Mouse (Mus musculus) G1E (cell line): ENCODE measurements around the gene Eif4a1. TPM values are rescaled to one million over a fixed set of nuclear protein-coding genes. Genes with fewer than 3 reads are reported as not detected.

Experiments used
- ATAC-seq: 2 replicates; pipeline ENCODE4 v1.8.0; 2016; ENCODE audit warnings: mild to moderate bottlenecking; ENCODE audit not compliant: insufficient number of reproducible peaks, poor library complexity, low FRiP score, severe bottlenecking; ENCODE audit errors: extremely low read depth
- DNase-seq: peaks from one replicate; pipeline ENCODE4 v3.0.0; 2012; ENCODE audit warnings: low spot score
- H3K27me3 ChIP-seq: 2 replicates; pipeline ENCODE4 v1.6.1; 2012; ENCODE audit warnings: mild to moderate bottlenecking, low read length, inconsistent platforms; ENCODE audit not compliant: insufficient read depth
- H3K36me3 ChIP-seq: replicated peaks from 2 replicates; pipeline ENCODE3; 2012; ENCODE audit warnings: mild to moderate bottlenecking, inconsistent platforms
- H3K4me1 ChIP-seq: 2 replicates; pipeline ENCODE4 v1.6.1; 2012; ENCODE audit warnings: low read depth, low read length, inconsistent platforms, mixed read lengths; ENCODE audit not compliant: insufficient read depth
- H3K4me3 ChIP-seq: 2 replicates; pipeline ENCODE4 v1.5.1; 2012; ENCODE audit warnings: low read depth, mild to moderate bottlenecking, inconsistent platforms, low read length, moderate library complexity, mixed read lengths
- H3K9me3 ChIP-seq: replicated peaks from 2 replicates; pipeline ENCODE4 v1.6.1; 2012; ENCODE audit warnings: inconsistent platforms
- CTCF ChIP-seq: IDR thresholded peaks from 2 replicates; pipeline ENCODE4 v1.5.1; 2012; ENCODE audit warnings: low read depth, low read length, inconsistent platforms, mixed read lengths
- GATA1 ChIP-seq: IDR thresholded peaks from 2 replicates; pipeline ENCODE4 v1.6.1; 2012; ENCODE audit warnings: borderline replicate concordance, low read length, inconsistent platforms, mixed read lengths
- GATA2 ChIP-seq: IDR thresholded peaks from 2 replicates; pipeline ENCODE4 v1.6.1; 2012; ENCODE audit warnings: low read depth, low read length, inconsistent platforms, borderline replicate concordance
- POLR2AphosphoS5 ChIP-seq: IDR thresholded peaks from 2 replicates; pipeline ENCODE4 v1.6.1; 2012; ENCODE audit warnings: low read depth, low read length, inconsistent platforms; ENCODE audit not compliant: insufficient replicate concordance
- TAL1 ChIP-seq: conservative IDR thresholded peaks from 2 replicates; pipeline ENCODE4 v1.6.1; 2012; ENCODE audit warnings: low read depth, low read length, inconsistent platforms, mixed read lengths
- polyA plus RNA-seq: library from polyadenylated mRNA; stranded (reverse); fragments of >175 nt; gene quantifications from 2 replicates; pipeline ENCODE4 v1.2.3, GENCODE M21; 2012
- total RNA-seq, 2 experiments: library from RNA; stranded (forward) in 1 of 2; stranded (reverse) in 1 of 2; fragments of 200-1000 nt in 1 of 2; fragments of >200 nt in 1 of 2; fragmentation: Nextera tagmentation in 1 of 2; gene quantifications; 2 replicates each; pipeline ENCODE4 v1.2.3; 2014 to 2017

The Eif4a1 gene
- total and polyA plus RNA-seq, 3 experiments, result 197 to 986 (median 986) TPM

GRCm38 (mm10) chr11:69680136-69680855, 8.1 kb upstream of the Eif4a1 start:
- H3K4me1 ChIP-seq, result peaks cover 67% of the 10 kb centered on the region
- ATAC-seq, result no peak
- DNase-seq, result no peak
- H3K27me3 ChIP-seq, result peaks cover 19% of the 10 kb centered on the region
- no peaks in the 10 kb centered on the region for H3K9me3 ChIP-seq
- H3K36me3 ChIP-seq, result peaks cover 53% of the 10 kb centered on the region
- peak overlapping the region; percentile 85 for H3K4me3 ChIP-seq
- TF ChIP-seq GATA2 (no peak), TAL1 (no peak), CTCF (no peak), GATA1 (no peak)

- Histone ChIP-seq H3K4me1 (peaks cover 68% of the 10 kb centered on the region), H3K27me3 (peaks cover 8% of the 10 kb centered on the region), H3K36me3 (peaks cover 64% of the 10 kb centered on the region), H3K9me3 (no peaks in the 10 kb centered on the region), H3K4me3 (no peak overlapping the region; the same call in 1 of the 2 replicates)
- no peak for ATAC-seq
- TF ChIP-seq TAL1 (no peak), GATA2 (no peak), POLR2AphosphoS5 (no peak), GATA1 (no peak), CTCF (no peak)
- no peak for DNase-seq
Observed at GRCm38 (mm10) chr11:69679144-69679543, 6.9 kb upstream of the Eif4a1 start.

GRCm38 (mm10) chr11:69671726-69672124, 498 bp downstream of the Eif4a1 start:
- TF ChIP-seq GATA2 (no peak), GATA1 (no peak), TAL1 (no peak), POLR2AphosphoS5 (no peak), CTCF (no peak)

GRCm38 (mm10) chr11:69670786-69671725, 1.2 kb downstream of the Eif4a1 start:
- H3K36me3 ChIP-seq, result peaks cover 88% of the 10 kb centered on the region
- H3K4me1 ChIP-seq, result peaks cover 61% of the 10 kb centered on the region
- peak; percentile 83 for TF ChIP-seq POLR2AphosphoS5
- TF ChIP-seq TAL1, result no peak
- H3K27me3 ChIP-seq, result no peaks in the 10 kb centered on the region
- H3K9me3 ChIP-seq, result no peaks in the 10 kb centered on the region
- H3K4me3 ChIP-seq, result peak overlapping the region; percentile 100
- DNase-seq (peak; percentile 95), ATAC-seq (peak; percentile 22; the same call in 1 of the 2 replicates)

More at GRCm38 (mm10) chr11:69671726-69672124, 498 bp downstream of the Eif4a1 start:
- peaks cover 88% of the 10 kb centered on the region for H3K36me3 ChIP-seq
- H3K9me3 ChIP-seq, result no peaks in the 10 kb centered on the region
- peaks cover 60% of the 10 kb centered on the region for H3K4me1 ChIP-seq
- no peak for DNase-seq
- H3K27me3 ChIP-seq, result no peaks in the 10 kb centered on the region
- ATAC-seq, result no peak
- peak overlapping the region; percentile 100 for H3K4me3 ChIP-seq

GRCm38 (mm10) chr11:69666665-69667005, 5.6 kb downstream of the Eif4a1 start:
- peaks cover 82% of the 10 kb centered on the region for H3K36me3 ChIP-seq
- no peak overlapping the region for H3K4me3 ChIP-seq
- no peaks in the 10 kb centered on the region for H3K27me3 ChIP-seq
- DNase-seq (no peak), ATAC-seq (no peak)
- no peaks in the 10 kb centered on the region for H3K9me3 ChIP-seq
- TF ChIP-seq TAL1 (no peak), CTCF (no peak), GATA1 (no peak), GATA2 (no peak), POLR2AphosphoS5 (no peak)
- H3K4me1 ChIP-seq, result peaks cover 69% of the 10 kb centered on the region

GRCm38 (mm10) chr11:69665961-69666664, 6.1 kb downstream of the Eif4a1 start, which contains the start of gene Cd68:
Gene Cd68, minus strand, starts transcription at chr11:69666153.
- TF ChIP-seq POLR2AphosphoS5 (peak; percentile 87; the same call in 1 of the 2 replicates), GATA2 (no peak)
- ATAC-seq (0 out of 2 replicates have a peak, but pooled peaks have one; percentile 2), DNase-seq (peak; percentile 30)
- Histone ChIP-seq H3K27me3 (no peaks in the 10 kb centered on the region), H3K4me1 (peaks cover 74% of the 10 kb centered on the region), H3K4me3 (no peak within 1 kb of the TSS), H3K9me3 (no peaks in the 10 kb centered on the region), H3K36me3 (peaks cover 77% of the 10 kb centered on the region)
